Comparison of ENCODE assay signal across 15 mouse cellular contexts in genomic region chr10:120748156-120748555, GRCm38 (mm10).
"Had no signal": no experiment of that assay in that cellular context is flagged by ENCODE, and none has a peak within 500 bp of the region (broad histone marks: within the 10 kb centered on the region; RNA-seq: fewer than 3 reads in every experiment).

No protein-coding gene starts in this region.

- DNase-seq: gastrocnemius, postnatal 14 days; gastrocnemius, postnatal 36 days; heart, adult 11 months; heart, adult 2 months; heart, postnatal 14 days; heart, postnatal 36 days; kidney, adult 11 months; kidney, adult 2 months; kidney, adult 9 months; kidney, postnatal 14 days; kidney, postnatal 36 days; layer of hippocampus, adult 9-11 months; layer of hippocampus, postnatal 36 days; liver; liver, embryonic 13.5 days had no signal
